Mouse (Mus musculus) liver, adult (tissue): ENCODE measurements around the gene Ttc27.

Experiments used
- GATA4 ChIP-seq: IDR thresholded peaks from 2 replicates; pipeline ENCODE4 v1.6.1; 2014; ENCODE audit warnings: mild to moderate bottlenecking, low read length; ENCODE audit not compliant: insufficient replicate concordance

Gene Ttc27

GRCm38 (mm10) chr17:74879768-74880167 is 162.2 kb downstream of the Ttc27 start:
- no peak for TF ChIP-seq GATA4

- no peak for TF ChIP-seq GATA4
These were observed 169.5 kb downstream of the Ttc27 start for GRCm38 (mm10) chr17:74887039-74887438.

GRCm38 (mm10) chr17:74888836-74889534 is 171.5 kb downstream of the Ttc27 start:
- TF ChIP-seq GATA4, result no peak

GRCm38 (mm10) chr17:74889535-74890117 is 172.1 kb downstream of the Ttc27 start:
- TF ChIP-seq GATA4, result no peak

GRCm38 (mm10) chr17:74902453-74902852 is 184.9 kb downstream of the Ttc27 start:
- no peak for TF ChIP-seq GATA4

- TF ChIP-seq GATA4, result no peak
These were observed 186.1 kb downstream of the Ttc27 start for GRCm38 (mm10) chr17:74903411-74904331.

- TF ChIP-seq GATA4, result no peak
These were observed 186.8 kb downstream of the Ttc27 start for GRCm38 (mm10) chr17:74904332-74904687.

GRCm38 (mm10) chr17:74904956-74905355 is 187.4 kb downstream of the Ttc27 start:
- TF ChIP-seq GATA4, result no peak

- no peak for TF ChIP-seq GATA4
These were observed 195.5 kb downstream of the Ttc27 start for GRCm38 (mm10) chr17:74912995-74913394.
